Mouse (Mus musculus) hindbrain, embryonic 13.5 days (tissue): ENCODE measurements around the gene Fam8a1. TPM values are rescaled to one million over a fixed set of nuclear protein-coding genes. Genes with fewer than 3 reads are reported as not detected.

ENCODE experiments used
- ATAC-seq: fragments of 200-750 bp; cut with Nextera tagmentation; 2 replicates; pipeline ENCODE4 v1.8.0; 2017; ENCODE audit warnings: moderate TSS enrichment; ENCODE audit not compliant: low FRiP score
- H3K27ac ChIP-seq: fragments of 300-500 bp; sonication (generic); 2 replicates; pipeline ENCODE4 v1.5.1; 2015; ENCODE audit warnings: inconsistent platforms, mild to moderate bottlenecking, moderate library complexity
- H3K27me3 ChIP-seq: fragments of 300-500 bp; sonication (generic); 2 replicates; pipeline ENCODE4 v1.6.1; 2015; ENCODE audit warnings: mild to moderate bottlenecking, inconsistent platforms
- H3K36me3 ChIP-seq: fragments of 300-500 bp; sonication (generic); 2 replicates; pipeline ENCODE4 v1.6.1; 2015; ENCODE audit warnings: mild to moderate bottlenecking, inconsistent platforms
- H3K4me1 ChIP-seq: fragments of 300-500 bp; sonication (generic); replicated peaks from 2 replicates; pipeline ENCODE4 v1.6.1; 2015; ENCODE audit warnings: inconsistent platforms
- H3K4me2 ChIP-seq: fragments of 300-500 bp; sonication (generic); 2 replicates; pipeline ENCODE4 v1.6.1; 2015; ENCODE audit warnings: inconsistent platforms, mild to moderate bottlenecking, moderate library complexity
- H3K4me3 ChIP-seq: fragments of 300-500 bp; sonication (generic); 2 replicates; pipeline ENCODE4 v1.5.1; 2015; ENCODE audit warnings: mild to moderate bottlenecking, inconsistent platforms
- H3K9ac ChIP-seq: fragments of 300-500 bp; sonication (generic); 2 replicates; pipeline ENCODE4 v1.6.1; 2015; ENCODE audit warnings: mild to moderate bottlenecking, inconsistent platforms
- H3K9me3 ChIP-seq: fragments of 300-500 bp; sonication (generic); 2 replicates; pipeline ENCODE4 v1.6.1; 2016; ENCODE audit warnings: inconsistent platforms
- WGBS: fragments of 180-500 bp; shearing (Covaris S2); methylation state at CpG from one replicate; pipeline ENCODE4 v1.1.7; 2015; 5-methylcytosine and 5-hydroxymethylcytosine counted together
- polyA plus RNA-seq: library from polyadenylated mRNA; unstranded; fragments of >200 nt; fragmentation: Nextera tagmentation; extraction: Ambion mirVana; gene quantifications from 2 replicates; pipeline ENCODE4 v1.2.1, GENCODE M21; 2015

Fam8a1 gene
- polyA plus RNA-seq, 1 experiment from 2014 or later = 17.6 TPM

GRCm38 (mm10) chr13:46683370-46683769 lies 14.0 kb downstream of the Fam8a1 start:
- no peak for ATAC-seq
- Histone ChIP-seq H3K27me3 (no peaks in the 10 kb centered on the region), H3K9me3 (no peaks in the 10 kb centered on the region), H3K4me3 (no peak overlapping the region), H3K4me2 (no peak overlapping the region), H3K27ac (no peak overlapping the region), H3K4me1 (no peaks in the 10 kb centered on the region), H3K36me3 (peaks cover 44% of the 10 kb centered on the region), H3K9ac (no peak overlapping the region)
- WGBS = 94% methylated on average over 1 of the region's 1 CpGs

GRCm38 (mm10) chr13:46690559-46691241 lies 21.4 kb downstream of the Fam8a1 start:
- Histone ChIP-seq H3K27me3 (no peaks in the 10 kb centered on the region), H3K9me3 (no peaks in the 10 kb centered on the region), H3K36me3 (peaks cover 39% of the 10 kb centered on the region), H3K9ac (no peak overlapping the region), H3K27ac (no peak overlapping the region), H3K4me2 (no peak overlapping the region), H3K4me1 (no peaks in the 10 kb centered on the region), H3K4me3 (no peak overlapping the region)
- WGBS = 95% methylated on average over 4 of the region's 4 CpGs
- no peak for ATAC-seq

GRCm38 (mm10) chr13:46695296-46695908 lies 26.1 kb downstream of the Fam8a1 start:
- Histone ChIP-seq H3K27me3 (no peaks in the 10 kb centered on the region), H3K36me3 (peaks cover 37% of the 10 kb centered on the region), H3K4me2 (no peak overlapping the region), H3K4me1 (no peaks in the 10 kb centered on the region), H3K4me3 (no peak overlapping the region), H3K27ac (no peak overlapping the region), H3K9ac (no peak overlapping the region), H3K9me3 (no peaks in the 10 kb centered on the region)
- 33% methylated on average over 1 of the region's 1 CpGs for WGBS
- no peak for ATAC-seq

GRCm38 (mm10) chr13:46695932-46696331 lies 26.6 kb downstream of the Fam8a1 start:
- WGBS = 96% methylated on average over 1 of the region's 1 CpGs
- H3K36me3 ChIP-seq = peaks cover 32% of the 10 kb centered on the region
- H3K4me3 ChIP-seq = no peak overlapping the region
- no peaks in the 10 kb centered on the region for H3K9me3 ChIP-seq
- no peak overlapping the region for H3K27ac ChIP-seq
- no peak for ATAC-seq
- no peak overlapping the region for H3K4me2 ChIP-seq
- H3K9ac ChIP-seq = no peak overlapping the region
- H3K4me1 ChIP-seq = no peaks in the 10 kb centered on the region
- no peaks in the 10 kb centered on the region for H3K27me3 ChIP-seq

GRCm38 (mm10) chr13:46696788-46697187 lies 27.5 kb downstream of the Fam8a1 start:
- no peaks in the 10 kb centered on the region for H3K4me1 ChIP-seq
- no peak overlapping the region for H3K27ac ChIP-seq
- no peaks in the 10 kb centered on the region for H3K9me3 ChIP-seq
- 93% methylated on average over 2 of the region's 2 CpGs for WGBS
- no peak overlapping the region for H3K9ac ChIP-seq
- peaks cover 35% of the 10 kb centered on the region for H3K36me3 ChIP-seq
- no peak overlapping the region for H3K4me2 ChIP-seq
- no peak for ATAC-seq
- H3K4me3 ChIP-seq = no peak overlapping the region
- H3K27me3 ChIP-seq = no peaks in the 10 kb centered on the region

- H3K4me1 ChIP-seq = no peaks in the 10 kb centered on the region
- no peak for ATAC-seq
- H3K4me2 ChIP-seq = no peak overlapping the region
- H3K4me3 ChIP-seq = no peak overlapping the region
- H3K27ac ChIP-seq = no peak overlapping the region
- 94% methylated on average over 1 of the region's 1 CpGs for WGBS
- peaks cover 34% of the 10 kb centered on the region for H3K36me3 ChIP-seq
- no peaks in the 10 kb centered on the region for H3K9me3 ChIP-seq
- no peak overlapping the region for H3K9ac ChIP-seq
- H3K27me3 ChIP-seq = no peaks in the 10 kb centered on the region
Observed at GRCm38 (mm10) chr13:46699372-46699771, 30.1 kb downstream of the Fam8a1 start.

- H3K4me3 ChIP-seq = no peak overlapping the region
- H3K9ac ChIP-seq = no peak overlapping the region
- ATAC-seq = no peak
- no peaks in the 10 kb centered on the region for H3K9me3 ChIP-seq
- no peak overlapping the region for H3K4me2 ChIP-seq
- peaks cover 29% of the 10 kb centered on the region for H3K36me3 ChIP-seq
- no peaks in the 10 kb centered on the region for H3K27me3 ChIP-seq
- no peaks in the 10 kb centered on the region for H3K4me1 ChIP-seq
- H3K27ac ChIP-seq = no peak overlapping the region
- WGBS = 89% methylated on average over 2 of the region's 2 CpGs
Observed at GRCm38 (mm10) chr13:46701486-46701885, 32.2 kb downstream of the Fam8a1 start.

GRCm38 (mm10) chr13:46703138-46703537 lies 33.8 kb downstream of the Fam8a1 start:
- H3K4me1 ChIP-seq = no peaks in the 10 kb centered on the region
- H3K27me3 ChIP-seq = no peaks in the 10 kb centered on the region
- ATAC-seq = no peak
- peaks cover 21% of the 10 kb centered on the region for H3K36me3 ChIP-seq
- H3K9ac ChIP-seq = no peak overlapping the region
- H3K9me3 ChIP-seq = no peaks in the 10 kb centered on the region
- H3K4me3 ChIP-seq = no peak overlapping the region
- H3K27ac ChIP-seq = no peak overlapping the region
- H3K4me2 ChIP-seq = no peak overlapping the region
- 91% methylated on average over 5 of the region's 5 CpGs for WGBS

GRCm38 (mm10) chr13:46713486-46713885 lies 44.2 kb downstream of the Fam8a1 start:
- H3K9me3 ChIP-seq = no peaks in the 10 kb centered on the region
- H3K4me3 ChIP-seq = no peak overlapping the region
- no peak overlapping the region for H3K9ac ChIP-seq
- H3K27me3 ChIP-seq = no peaks in the 10 kb centered on the region
- H3K4me2 ChIP-seq = no peak overlapping the region
- peaks cover 4% of the 10 kb centered on the region; the same call in 1 of the 2 replicates for H3K4me1 ChIP-seq
- H3K36me3 ChIP-seq = peaks cover 49% of the 10 kb centered on the region
- no peak overlapping the region for H3K27ac ChIP-seq
- WGBS = 94% methylated on average over 5 of the region's 5 CpGs
- ATAC-seq = no peak

GRCm38 (mm10) chr13:46715976-46716639 lies 46.8 kb downstream of the Fam8a1 start:
- no peak overlapping the region for H3K4me2 ChIP-seq

GRCm38 (mm10) chr13:46718893-46719400 lies 49.6 kb downstream of the Fam8a1 start:
- Histone ChIP-seq H3K4me3 (no peak overlapping the region), H3K36me3 (peaks cover 15% of the 10 kb centered on the region), H3K27ac (no peak overlapping the region), H3K9ac (no peak overlapping the region), H3K9me3 (no peaks in the 10 kb centered on the region), H3K27me3 (no peaks in the 10 kb centered on the region), H3K4me2 (no peak overlapping the region), H3K4me1 (peaks cover 7% of the 10 kb centered on the region; the same call in 1 of the 2 replicates)
- WGBS = 77% methylated on average over 5 of the region's 5 CpGs
- no peak for ATAC-seq

More at GRCm38 (mm10) chr13:46715976-46716639, 46.8 kb downstream of the Fam8a1 start:
- Histone ChIP-seq H3K27ac (no peak overlapping the region), H3K36me3 (peaks cover 36% of the 10 kb centered on the region), H3K9ac (no peak overlapping the region), H3K27me3 (no peaks in the 10 kb centered on the region), H3K9me3 (no peaks in the 10 kb centered on the region), H3K4me1 (peaks cover 4% of the 10 kb centered on the region; the same call in 1 of the 2 replicates), H3K4me3 (no peak overlapping the region)
- 71% methylated on average over 3 of the region's 3 CpGs for WGBS
- ATAC-seq = no peak

- no peak for ATAC-seq
- Histone ChIP-seq H3K4me2 (no peak overlapping the region), H3K4me1 (peaks cover 20% of the 10 kb centered on the region), H3K4me3 (no peak overlapping the region), H3K27ac (no peak overlapping the region), H3K36me3 (peaks cover 9% of the 10 kb centered on the region), H3K27me3 (no peaks in the 10 kb centered on the region), H3K9ac (no peak overlapping the region), H3K9me3 (no peaks in the 10 kb centered on the region)
Observed at GRCm38 (mm10) chr13:46721009-46721408, 51.7 kb downstream of the Fam8a1 start.
